Mouse (Mus musculus): ENCODE data around the gene Lmntd1. TPM values are rescaled to one million over a fixed set of nuclear protein-coding genes. Genes with fewer than 3 reads are reported as not detected.

Lmntd1 gene
- polyA plus RNA-seq, 1 experiment from 2014 or later = not detected

DNA sequence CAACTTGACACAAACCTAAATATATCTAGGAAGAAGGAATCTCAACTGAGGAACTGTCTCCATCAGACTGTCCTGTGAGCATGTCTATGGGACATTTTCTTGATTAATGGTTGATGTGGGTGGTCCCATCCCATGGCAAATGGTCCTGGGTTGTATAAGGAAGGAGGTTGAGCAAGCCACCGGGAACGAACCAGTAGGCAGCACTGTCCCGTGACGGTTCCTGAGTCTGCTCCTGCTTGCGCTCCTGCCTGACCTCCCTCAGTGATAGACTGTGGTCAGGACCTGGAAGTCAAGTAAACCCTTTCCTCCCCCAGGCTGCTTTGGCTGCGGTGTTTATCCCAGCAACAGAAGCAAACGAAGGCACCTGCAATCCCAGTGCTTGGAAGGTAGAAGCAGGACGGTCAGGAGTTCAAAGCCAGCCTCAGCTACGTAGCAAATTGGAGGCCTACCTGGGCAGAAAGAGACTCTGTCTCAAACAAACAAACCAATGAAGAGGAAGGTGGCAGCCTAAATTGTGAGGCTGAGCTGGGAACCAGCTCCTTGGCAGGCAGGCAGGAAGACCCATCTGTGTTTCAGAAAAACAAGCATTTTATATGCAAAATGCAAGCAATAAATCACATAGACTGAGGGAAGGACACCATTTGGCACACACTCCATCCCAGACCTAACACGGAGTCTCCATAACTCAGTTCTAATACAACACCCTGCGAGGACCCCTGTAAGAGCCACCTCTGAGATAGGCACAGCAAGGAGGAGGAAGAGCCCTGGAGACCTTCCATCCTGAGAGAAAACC lies 23.4 kb downstream of the Lmntd1 start:
- no peaks in the 10 kb centered on the region for H3K27me3 ChIP-seq (ENCODE audit: insufficient read depth, low read length)
- H3K36me3 ChIP-seq (replicated peaks; ENCODE audit: insufficient read depth, low read length) = no peaks in the 10 kb centered on the region
- H3K27ac ChIP-seq (ENCODE audit: low read depth) = no peak overlapping the region
- TF ChIP-seq CTCF (IDR thresholded peaks at IDR 0.05; ENCODE audit: low read depth) (no peak), EP300 (IDR thresholded peaks at IDR 0.05; ENCODE audit: low read depth) (no peak)
- H3K4me1 ChIP-seq (ENCODE audit: insufficient read depth) = peaks cover 12% of the 10 kb centered on the region
- no peak overlapping the region for H3K4me3 ChIP-seq (ENCODE audit: low read depth, low read length)
- no peak overlapping the region for H3K9ac ChIP-seq (replicated peaks)
- no peaks in the 10 kb centered on the region for H3K9me3 ChIP-seq (ENCODE audit: low read length)
- H3K4me2 ChIP-seq (ENCODE audit: low read depth, low read length) = no peak overlapping the region
- DNase-seq (no peak), ATAC-seq (no peak)
- 74% methylated on average over 11 of the region's 11 CpGs for WGBS (ENCODE audit: insufficient replicate concordance)

DNA sequence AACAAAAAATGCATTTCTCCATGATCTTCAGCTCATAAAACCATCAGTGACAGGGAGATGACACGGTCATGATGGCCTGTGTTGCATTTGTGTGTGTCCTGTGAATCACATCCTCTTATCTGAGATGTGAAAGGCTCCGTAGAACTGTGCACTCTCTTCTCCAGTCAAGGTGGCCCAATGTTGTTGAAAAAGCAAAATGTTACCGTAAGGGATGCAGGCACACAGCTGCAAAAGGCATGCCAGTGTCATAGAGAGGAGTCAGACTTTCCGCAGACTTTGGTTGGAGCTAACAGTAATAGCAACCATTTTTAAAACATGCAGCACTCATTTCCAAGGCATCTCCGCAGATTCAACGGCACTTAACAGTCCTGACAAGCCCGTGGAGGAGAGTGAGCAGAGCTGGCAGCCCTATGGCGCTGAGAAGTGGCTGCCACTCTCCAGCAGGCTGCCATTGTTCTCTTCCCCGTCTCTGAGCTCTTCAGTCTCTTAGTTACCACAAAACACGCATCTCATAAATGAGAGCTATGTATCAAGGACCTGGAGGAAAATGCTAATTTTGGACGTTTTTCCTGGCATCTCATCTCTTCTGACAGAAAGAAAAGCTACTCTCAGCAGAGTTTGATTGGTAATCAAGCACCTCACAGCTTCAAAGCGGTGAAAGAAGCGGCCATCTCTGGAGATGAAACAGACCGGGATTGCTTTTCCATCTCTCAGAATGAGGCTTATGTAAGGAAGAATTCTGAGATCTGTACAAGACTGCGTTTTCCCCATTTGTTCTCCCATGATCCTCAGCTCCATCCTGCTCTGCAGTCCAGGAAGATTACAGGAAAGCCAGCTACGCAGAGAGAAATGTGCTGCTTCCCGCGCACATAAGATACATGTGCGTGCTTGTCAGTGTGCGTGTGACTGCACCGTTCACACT lies 28.8 kb downstream of the Lmntd1 start:
- Histone ChIP-seq H3K4me1 (ENCODE audit: insufficient read depth) (peaks cover 3% of the 10 kb centered on the region; the same call in 1 of the 2 replicates), H3K4me2 (ENCODE audit: low read depth, low read length) (no peak overlapping the region), H3K36me3 (replicated peaks; ENCODE audit: insufficient read depth, low read length) (no peaks in the 10 kb centered on the region), H3K27me3 (ENCODE audit: insufficient read depth, low read length) (no peaks in the 10 kb centered on the region), H3K9ac (replicated peaks) (no peak overlapping the region), H3K9me3 (ENCODE audit: low read length) (no peaks in the 10 kb centered on the region), H3K27ac (ENCODE audit: low read depth) (no peak overlapping the region), H3K4me3 (ENCODE audit: low read depth, low read length) (no peak overlapping the region)
- TF ChIP-seq CTCF (IDR thresholded peaks at IDR 0.05; ENCODE audit: low read depth) = no peak
- TF ChIP-seq EP300 (IDR thresholded peaks at IDR 0.05; ENCODE audit: low read depth) = no peak
- DNase-seq (no peak), ATAC-seq (no peak)
- 79% methylated on average over 21 of the region's 21 CpGs for WGBS (ENCODE audit: insufficient replicate concordance)

DNA sequence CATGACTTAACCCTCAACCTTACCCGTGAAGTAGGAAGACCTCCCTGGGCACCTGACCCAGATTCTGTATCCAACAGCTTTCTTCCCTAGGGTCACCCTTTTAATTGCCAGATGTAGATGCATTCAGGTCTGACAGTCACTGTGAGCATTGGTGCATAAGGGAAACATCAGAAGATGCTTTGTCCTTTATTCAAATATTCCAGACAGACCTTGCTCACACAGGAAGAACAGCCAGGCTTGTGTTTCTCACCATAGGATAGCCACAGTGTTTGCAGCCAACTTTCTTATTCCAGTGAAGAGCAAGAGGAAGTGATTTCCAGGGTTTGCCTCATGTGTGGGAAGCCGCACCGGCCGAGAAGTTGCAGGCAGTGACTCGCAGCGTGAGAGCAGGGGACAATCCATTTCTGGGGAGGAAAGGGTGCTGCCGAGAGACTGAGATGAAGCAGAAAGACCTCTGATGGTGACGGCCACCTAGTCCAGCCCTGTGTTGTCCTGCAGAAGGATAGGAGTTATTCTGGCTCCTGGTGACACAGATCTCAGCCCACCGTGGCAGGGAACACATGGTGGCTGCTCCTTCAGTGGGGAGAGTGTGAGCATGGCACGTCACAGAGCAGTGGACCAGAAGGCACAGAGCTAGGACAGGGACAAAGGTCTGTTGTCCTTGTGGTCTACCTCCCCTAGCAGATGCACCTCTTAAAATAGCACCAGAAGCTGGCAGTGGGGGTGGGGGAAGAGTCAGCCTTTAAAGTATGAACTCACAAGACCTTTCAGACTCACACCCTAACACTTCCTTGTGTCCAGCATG lies 32.6 kb downstream of the Lmntd1 start:
- WGBS (ENCODE audit: insufficient replicate concordance) = 33% methylated on average over 10 of the region's 10 CpGs
- Histone ChIP-seq H3K27me3 (ENCODE audit: insufficient read depth, low read length) (no peaks in the 10 kb centered on the region), H3K4me3 (ENCODE audit: low read depth, low read length) (no peak overlapping the region), H3K27ac (ENCODE audit: low read depth) (no peak overlapping the region), H3K9me3 (ENCODE audit: low read length) (no peaks in the 10 kb centered on the region), H3K36me3 (replicated peaks; ENCODE audit: insufficient read depth, low read length) (no peaks in the 10 kb centered on the region), H3K4me1 (ENCODE audit: insufficient read depth) (peaks cover 3% of the 10 kb centered on the region; the same call in 1 of the 2 replicates), H3K9ac (replicated peaks) (no peak overlapping the region), H3K4me2 (ENCODE audit: low read depth, low read length) (peak overlapping the region; percentile 45)
- DNase-seq (no peak), ATAC-seq (peak; percentile 67)
- TF ChIP-seq CTCF (IDR thresholded peaks at IDR 0.05; ENCODE audit: low read depth) = no peak
- no peak for TF ChIP-seq EP300 (IDR thresholded peaks at IDR 0.05; ENCODE audit: low read depth)

DNA sequence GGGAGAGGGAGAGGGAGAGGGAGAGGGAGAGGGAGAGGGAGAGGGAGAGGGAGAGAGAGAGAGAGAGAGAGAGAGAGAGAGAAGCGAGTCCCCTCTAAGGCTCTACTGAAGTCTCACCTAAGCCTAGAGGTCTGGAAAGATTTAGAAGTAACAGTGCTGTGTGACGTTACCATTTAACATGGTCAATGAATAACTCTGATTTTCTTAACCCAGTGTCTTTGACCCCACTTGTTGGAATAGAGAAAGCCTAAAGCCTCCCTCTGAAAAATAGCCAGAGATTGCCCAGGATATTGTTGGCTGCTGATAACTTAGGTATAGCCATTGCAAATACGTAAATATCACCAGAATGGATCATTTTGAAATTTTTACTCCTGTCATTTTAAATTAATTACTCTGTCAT lies 34.4 kb downstream of the Lmntd1 start:
- no peaks in the 10 kb centered on the region for H3K36me3 ChIP-seq (replicated peaks; ENCODE audit: insufficient read depth, low read length)
- ATAC-seq (no peak), DNase-seq (no peak)
- H3K27ac ChIP-seq (ENCODE audit: low read depth) = no peak overlapping the region
- H3K27me3 ChIP-seq (ENCODE audit: insufficient read depth, low read length) = no peaks in the 10 kb centered on the region
- no peak overlapping the region for H3K4me3 ChIP-seq (ENCODE audit: low read depth, low read length)
- no peak overlapping the region for H3K9ac ChIP-seq (replicated peaks)
- H3K9me3 ChIP-seq (ENCODE audit: low read length) = no peaks in the 10 kb centered on the region
- TF ChIP-seq EP300 (IDR thresholded peaks at IDR 0.05; ENCODE audit: low read depth) = no peak
- WGBS (ENCODE audit: insufficient replicate concordance) = 68% methylated on average over 3 of the region's 3 CpGs
- peaks cover 3% of the 10 kb centered on the region; the same call in 1 of the 2 replicates for H3K4me1 ChIP-seq (ENCODE audit: insufficient read depth)
- no peak overlapping the region for H3K4me2 ChIP-seq (ENCODE audit: low read depth, low read length)

DNA sequence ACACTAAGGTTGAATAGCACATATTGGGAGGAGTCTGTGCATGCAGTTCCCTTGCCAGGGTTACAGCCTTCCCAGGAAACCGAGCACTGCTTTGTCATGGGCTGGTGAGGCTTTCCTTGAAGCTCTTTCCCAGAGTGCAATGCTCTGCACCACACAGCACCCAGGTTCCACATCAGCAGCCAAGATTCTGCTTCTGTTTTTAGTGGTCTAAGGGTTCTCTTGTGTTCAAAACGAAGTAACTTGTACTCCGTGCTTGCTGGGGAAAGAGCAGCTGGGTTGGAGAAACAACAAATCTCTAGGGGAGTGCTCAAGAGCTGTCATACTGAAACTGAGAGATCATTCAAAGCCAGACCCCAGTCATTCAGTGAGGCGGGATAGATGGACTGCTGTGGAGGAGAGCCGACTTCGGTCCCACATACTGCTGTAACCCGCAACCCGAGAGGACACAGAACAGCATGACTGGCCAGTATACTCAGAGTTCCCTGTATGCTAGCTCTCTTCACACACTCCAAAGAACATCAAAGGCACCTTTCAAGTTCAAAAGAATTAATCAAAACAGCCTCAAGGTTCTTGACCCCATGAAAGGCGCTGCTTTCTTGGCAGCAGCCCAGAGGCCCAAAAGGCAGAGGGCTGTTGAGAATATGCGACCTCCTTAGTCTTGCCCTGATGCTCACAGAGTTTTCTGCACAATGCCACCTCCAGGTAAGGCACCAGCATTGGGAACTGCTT lies 35.5 kb downstream of the Lmntd1 start:
- no peak overlapping the region; the same call in 1 of the 2 replicates for H3K4me2 ChIP-seq (ENCODE audit: low read depth, low read length)
- ATAC-seq (peak; percentile 40; the same call in 1 of the 2 replicates), DNase-seq (no peak)
- H3K36me3 ChIP-seq (replicated peaks; ENCODE audit: insufficient read depth, low read length) = no peaks in the 10 kb centered on the region
- H3K27me3 ChIP-seq (ENCODE audit: insufficient read depth, low read length) = no peaks in the 10 kb centered on the region
- H3K4me3 ChIP-seq (ENCODE audit: low read depth, low read length) = no peak overlapping the region
- no peak for TF ChIP-seq CTCF (IDR thresholded peaks at IDR 0.05; ENCODE audit: low read depth)
- no peak for TF ChIP-seq EP300 (IDR thresholded peaks at IDR 0.05; ENCODE audit: low read depth)
- H3K9me3 ChIP-seq (ENCODE audit: low read length) = no peaks in the 10 kb centered on the region
- 61% methylated on average over 10 of the region's 10 CpGs for WGBS (ENCODE audit: insufficient replicate concordance)
- H3K9ac ChIP-seq (replicated peaks) = no peak overlapping the region
- peaks cover 3% of the 10 kb centered on the region; the same call in 1 of the 2 replicates for H3K4me1 ChIP-seq (ENCODE audit: insufficient read depth)
- H3K27ac ChIP-seq (ENCODE audit: low read depth) = no peak overlapping the region

Data from liver, postnatal 0 days (tissue).